Mouse (Mus musculus) embryo, embryonic 10.5 days (tissue): ENCODE results near the gene Ptges3.
"Not testable (repeated sequence)": the region's sequence is repeated elsewhere in the genome, so short reads cannot be mapped to it uniquely, and the experiment has no call there.

ENCODE experiments used
- DNase-seq: peaks from one replicate; pipeline ENCODE4 v3.0.0-alpha.2; 2015; ENCODE audit warnings: low spot score

The Ptges3 gene

DNA sequence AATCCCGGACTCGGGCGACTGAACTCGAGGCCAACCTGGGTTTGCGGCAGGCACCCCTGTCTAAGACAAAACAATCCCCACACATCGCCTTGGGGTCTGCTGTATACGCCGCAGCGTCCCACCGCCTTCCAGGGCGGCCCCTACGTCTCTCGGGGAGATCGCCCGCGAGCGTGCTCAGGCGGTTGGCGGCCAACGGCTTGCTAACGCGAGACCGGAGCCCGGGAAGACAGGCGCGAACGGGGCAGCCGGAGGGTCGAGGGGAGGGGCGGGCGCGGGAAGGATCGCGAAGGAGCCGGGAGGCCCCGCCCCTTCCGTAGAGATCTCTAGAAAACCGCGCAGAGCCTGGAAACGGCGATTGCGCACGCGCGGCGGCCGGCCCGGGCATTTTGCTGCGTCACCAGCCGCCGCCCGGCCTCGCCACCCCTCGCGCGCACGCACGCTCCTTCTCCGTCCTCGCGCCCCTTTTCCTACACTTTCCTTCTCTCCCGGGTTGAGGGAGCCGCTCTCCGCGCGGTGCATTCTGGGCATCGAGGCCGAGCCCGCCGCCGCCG, at the start of gene Ptges3:
Gene Ptges3 (plus strand): TSS at position 354 of the 551 bp plus-strand sequence.
- peak; percentile 99 for DNase-seq

DNA sequence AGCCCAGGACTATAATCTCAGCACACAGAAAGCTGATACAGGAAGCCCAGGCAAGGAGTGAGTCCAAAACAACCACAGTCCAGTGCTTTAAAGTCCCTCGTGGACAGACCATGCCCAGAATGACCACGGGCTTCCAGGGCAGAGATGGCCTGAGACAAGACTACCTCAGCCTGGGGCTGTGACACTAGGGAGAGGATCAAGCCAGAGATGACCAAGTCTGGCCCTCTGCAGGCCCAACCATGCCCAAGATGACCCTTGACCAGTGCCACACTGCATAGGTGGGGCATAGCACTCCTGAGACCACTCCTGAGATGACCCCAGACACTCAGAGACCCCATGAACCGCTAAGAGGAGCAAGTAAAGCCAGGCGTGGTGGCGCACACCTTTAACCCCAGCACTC, 49.0 kb upstream of the Ptges3 start:
- DNase-seq = no peak

DNA sequence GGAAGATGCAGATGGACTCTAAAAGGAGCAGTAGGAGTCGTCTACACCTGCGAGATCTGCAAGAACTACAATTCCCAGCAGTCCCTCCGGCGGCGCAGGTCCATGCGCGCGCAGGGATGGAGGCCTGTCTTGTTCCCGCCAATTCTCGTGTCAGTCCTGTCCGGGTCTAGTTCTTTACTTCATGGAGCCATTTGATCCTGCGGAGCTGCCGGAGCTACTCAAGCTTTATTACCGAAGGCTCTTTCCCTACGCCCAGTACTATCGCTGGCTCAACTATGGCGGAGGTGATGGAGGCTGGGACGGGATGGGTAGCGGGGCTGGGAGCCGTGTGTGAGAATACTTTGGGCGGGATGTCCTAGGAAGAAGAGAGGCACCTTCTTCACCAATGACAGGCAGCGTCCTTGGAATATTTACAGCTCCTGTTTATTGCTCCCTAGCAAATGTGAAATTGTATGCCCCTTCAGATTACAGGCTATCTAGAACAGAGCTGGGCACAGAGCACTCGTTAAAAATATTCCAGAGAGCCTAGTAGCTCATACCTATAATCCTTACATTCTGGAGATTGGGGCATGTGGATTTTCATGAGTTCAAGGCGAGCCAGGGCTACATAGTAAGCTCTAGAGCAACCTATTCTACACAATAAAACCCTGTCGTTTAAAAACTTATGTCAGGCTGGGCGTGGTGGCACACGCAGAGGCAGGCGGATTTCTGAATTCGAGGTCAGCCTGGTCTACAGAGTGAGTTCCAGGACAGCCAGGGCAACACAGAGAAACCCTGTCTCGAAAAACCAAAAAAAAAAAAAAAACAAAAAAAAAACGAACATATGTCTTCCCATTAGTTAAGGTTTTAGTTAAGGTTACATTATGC, 43.5 kb upstream of the Ptges3 start, which contains the start of gene Prim1:
Gene Prim1 (plus strand): TSS at position 101 of the 867 bp plus-strand sequence.
- DNase-seq = peak; percentile 93

DNA sequence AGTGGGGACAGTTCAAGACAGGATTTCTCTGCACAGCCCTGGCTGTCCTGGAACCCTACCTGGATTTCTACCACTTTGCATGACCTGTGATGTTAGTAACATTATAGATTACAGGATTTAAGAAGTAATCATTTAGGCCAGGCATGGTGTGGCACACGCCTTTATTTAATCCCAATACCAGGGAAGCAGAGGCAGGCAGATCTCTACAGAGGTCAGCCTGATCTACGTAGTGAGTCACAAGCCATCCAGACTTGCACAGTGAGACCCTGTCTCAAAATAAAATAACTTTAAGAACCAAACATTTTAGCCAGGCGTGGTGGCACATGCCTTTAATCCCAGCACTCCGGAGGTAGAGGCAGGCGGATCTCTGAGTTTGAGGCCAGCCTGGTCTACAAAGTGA, 36.6 kb upstream of the Ptges3 start:
- no peak for DNase-seq

DNA sequence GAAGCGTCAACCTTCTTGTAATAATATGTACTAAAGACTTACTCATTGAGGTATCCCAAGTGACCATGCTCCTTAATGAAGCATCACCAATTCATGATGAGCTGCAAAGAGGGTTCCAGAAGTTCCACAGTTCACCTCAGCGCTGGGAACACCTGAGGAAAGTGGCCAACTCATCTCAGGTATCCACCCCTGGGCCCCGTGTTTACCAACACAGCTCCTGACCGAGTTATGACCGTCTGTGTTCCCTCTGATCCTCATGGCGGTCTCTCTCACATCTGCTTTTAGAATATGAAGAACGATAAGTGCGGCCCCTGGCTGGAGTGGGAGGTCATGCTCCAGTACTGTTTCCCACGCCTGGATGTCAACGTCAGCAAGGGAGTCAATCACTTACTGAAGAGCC, 35.3 kb upstream of the Ptges3 start:
- DNase-seq = no peak

DNA sequence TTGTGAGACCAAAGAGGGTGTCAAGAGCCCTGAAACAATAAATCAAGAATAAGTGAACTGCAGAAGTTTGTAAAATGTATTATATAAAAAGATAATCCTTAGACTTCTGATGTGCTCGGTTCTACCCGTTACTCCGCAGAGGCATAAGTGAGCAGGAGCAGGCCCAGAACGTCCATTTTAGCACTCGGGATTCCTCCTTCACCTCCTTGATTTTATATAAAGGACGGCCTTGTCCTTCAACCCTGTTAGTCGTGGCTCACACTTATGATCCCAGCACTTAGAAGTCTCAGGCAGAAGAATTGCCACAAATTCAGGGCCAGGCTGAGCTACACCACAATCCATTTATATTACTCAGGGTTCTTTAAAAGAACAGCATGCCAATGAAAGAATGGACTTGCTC, 28.8 kb upstream of the Ptges3 start:
- no peak for DNase-seq

DNA sequence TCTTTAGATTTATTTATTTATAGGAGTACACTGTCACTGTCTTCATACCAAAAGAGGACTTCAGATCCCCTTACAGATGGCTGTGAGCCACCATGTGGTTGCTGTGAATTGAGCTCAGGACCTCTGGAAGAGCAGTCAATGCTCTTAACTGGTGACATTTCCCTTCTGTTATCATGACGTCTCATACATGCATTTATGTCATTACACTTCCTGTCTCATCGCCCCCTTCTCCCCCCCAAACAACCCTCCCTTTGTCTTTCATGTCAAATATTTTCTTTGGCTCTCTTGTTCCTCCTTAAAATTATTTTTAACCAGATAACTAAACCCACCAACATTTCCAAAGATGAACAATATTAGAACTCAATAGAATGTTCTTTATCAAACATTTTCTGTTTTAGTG, 27.9 kb upstream of the Ptges3 start:
- DNase-seq = no peak

DNA sequence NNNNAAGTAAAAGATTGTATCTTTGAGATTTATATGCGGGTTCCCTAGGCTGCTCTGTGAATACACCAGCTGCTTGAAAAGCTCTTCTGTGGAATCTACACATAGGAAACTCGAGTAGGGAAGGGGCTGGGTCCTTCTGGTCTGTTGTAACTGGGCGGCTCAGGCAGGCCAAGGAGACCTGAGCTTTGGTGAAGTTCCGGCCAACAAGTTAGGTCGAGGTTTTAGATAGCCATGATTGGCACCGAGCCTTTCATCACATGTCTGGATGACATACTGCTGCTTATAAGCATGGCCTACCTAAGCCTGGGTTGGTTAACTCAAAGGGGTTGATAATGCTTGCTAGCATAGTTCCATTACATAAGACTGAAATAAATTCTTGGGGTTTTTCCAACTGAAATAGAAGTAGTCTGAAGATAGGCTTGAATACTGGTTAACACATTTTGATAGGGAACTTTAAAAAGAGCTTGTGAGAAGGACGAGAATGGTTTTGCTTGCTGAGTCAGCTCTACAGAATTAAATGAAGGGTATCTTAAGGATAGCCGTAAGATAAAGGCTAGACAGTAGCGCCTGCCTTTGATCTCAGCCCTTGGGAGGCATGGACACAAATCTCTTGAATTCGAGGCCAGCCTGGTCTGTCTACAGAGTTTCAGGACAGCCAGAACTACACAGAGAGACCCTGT, 21.9 kb upstream of the Ptges3 start:
- DNase-seq = peak; percentile 67

DNA sequence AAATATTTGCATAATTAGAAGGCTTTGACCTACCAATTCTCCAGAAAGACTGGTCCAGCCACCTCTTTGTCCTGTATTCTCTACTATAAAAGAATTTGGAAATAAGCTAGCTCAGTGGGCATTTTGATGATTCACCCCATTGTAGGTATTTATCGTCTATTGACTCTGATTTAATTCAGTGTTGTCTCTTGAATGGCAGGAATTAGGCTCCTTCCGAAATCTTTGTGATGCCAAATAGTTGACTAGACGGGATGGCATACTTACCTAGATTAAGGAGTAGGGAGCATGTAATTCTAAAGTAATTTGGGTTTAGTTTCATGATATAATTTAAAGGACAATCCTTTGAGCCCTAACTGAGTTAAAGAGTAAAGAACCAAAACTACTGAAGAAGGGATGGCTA, 20.8 kb upstream of the Ptges3 start:
- no peak for DNase-seq

DNA sequence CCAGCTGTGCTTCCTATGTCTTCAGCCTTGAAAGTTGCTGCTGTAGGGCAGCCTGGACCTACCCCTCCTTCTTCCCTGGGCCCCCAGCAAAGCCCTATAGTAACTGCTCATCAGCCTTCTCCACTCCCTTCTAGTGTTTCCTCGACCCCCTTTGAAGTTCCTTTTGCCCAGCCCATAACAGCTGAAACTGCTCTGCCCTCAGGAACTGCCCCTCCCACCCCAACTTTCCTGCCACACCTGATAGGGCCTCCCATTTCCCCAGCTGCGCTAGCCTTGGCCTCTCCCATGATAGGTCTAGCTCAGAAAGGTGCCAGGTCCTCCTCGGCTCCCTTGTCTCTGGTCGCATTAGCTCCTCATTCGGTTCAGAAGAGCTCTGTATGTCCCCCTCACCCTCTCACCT, 19.6 kb upstream of the Ptges3 start:
- DNase-seq = no peak

DNA sequence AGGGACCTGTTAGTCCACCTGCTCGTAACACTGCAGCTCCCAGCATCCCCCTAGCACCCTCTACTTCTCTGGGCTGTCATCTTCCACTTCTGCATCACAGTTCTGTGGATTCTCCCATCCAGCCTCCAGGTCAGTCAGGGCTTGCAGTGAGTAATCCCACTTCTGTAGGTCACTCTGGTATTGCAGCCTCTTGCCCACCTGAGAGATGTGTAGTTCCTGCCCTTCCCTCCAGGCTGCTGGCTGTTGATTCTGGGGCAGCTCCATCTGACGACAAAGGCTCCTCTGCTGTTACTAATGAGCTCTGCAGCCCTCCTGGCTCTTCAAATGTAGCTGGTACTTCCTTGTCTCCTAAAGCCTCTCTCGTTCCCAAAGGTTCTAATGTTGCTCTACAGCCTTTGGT, 18.9 kb upstream of the Ptges3 start:
- DNase-seq = no peak

DNA sequence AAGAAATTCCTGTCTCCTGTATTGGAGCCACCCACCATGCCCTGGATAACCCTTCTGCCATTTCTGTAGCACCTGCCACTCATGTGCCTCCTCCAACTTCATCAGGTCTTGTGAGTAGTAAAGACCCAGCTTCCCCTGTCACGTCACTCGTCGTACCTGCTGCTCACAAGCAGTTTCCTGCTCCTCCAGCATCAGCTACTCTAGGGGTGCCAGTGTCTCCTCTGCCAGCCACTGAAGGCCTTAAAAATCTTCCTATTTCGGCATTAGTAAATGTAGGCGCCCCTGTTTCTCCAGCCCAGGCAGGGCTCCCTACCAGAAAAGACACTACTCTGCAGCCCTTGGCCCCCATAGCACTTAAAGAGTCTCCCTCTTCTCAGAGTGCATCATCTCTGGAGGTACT, 18.5 kb upstream of the Ptges3 start:
- no peak for DNase-seq

DNA sequence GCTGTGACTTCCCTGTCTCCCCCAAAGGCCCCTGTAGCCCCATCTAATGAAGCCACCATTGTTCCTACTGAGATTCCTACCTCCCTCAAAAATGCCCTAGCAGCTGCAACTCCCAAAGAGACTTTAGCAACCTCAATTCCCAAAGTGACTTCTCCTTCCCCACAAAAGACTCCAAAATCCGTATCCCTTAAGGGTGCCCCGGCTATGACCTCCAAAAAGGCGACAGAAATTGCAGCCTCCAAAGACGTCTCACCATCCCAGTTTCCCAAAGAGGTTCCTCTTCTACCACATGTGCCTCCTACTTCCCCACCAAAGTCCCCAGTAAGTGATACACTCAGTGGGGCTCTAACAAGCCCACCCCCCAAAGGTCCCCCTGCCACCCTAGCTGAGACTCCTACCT, 17.1 kb upstream of the Ptges3 start:
- no peak for DNase-seq

DNA sequence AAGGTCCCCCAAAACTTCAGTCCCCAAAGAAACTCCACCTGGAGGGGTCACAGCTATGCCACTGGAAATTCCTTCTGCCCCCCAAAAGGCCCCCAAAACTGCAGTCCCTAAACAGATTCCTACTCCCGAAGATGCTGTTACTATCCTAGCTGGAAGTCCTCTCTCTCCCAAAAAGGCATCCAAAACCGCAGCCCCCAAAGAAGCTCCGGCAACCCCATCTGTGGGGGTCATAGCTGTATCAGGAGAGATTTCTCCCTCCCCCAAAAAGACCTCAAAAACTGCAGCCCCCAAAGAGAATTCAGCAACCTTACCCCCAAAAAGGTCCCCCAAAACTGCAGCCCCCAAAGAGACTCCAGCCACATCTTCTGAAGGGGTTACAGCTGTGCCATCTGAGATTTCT, 16.3 kb upstream of the Ptges3 start:
- no peak for DNase-seq

DNA sequence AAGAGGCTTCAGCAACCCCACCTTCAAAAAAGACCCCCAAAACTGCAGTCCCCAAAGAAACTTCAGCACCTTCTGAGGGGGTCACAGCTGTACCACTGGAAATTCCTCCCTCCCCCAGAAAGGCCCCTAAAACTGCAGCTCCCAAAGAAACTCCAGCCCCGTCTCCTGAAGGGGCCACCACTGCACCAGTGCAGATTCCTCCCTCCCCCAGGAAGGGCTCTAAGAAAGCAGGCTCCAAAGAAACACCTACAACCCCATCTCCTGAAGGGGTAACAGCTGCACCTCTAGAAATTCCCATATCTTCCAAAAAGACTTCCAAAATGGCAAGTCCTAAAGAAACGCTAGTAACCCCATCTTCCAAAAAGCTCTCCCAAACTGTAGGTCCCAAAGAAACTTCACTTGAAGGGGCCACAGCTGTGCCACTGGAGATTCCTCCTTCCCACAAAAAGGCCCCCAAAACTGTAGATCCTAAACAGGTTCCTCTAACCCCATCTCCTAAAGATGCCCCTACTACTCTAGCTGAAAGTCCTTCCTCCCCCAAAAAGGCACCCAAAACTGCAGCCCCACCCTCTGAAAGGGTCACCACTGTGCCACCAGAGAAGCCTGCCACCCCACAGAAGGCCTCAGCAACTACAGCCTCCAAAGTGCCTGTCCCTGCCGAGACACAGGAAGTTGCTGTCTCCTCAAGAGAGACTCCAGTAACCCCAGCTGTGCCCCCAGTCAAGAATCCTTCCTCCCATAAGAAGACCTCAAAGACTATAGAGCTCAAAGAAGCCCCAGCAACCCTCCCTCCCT, 15.5 kb upstream of the Ptges3 start:
- no peak for DNase-seq

DNA sequence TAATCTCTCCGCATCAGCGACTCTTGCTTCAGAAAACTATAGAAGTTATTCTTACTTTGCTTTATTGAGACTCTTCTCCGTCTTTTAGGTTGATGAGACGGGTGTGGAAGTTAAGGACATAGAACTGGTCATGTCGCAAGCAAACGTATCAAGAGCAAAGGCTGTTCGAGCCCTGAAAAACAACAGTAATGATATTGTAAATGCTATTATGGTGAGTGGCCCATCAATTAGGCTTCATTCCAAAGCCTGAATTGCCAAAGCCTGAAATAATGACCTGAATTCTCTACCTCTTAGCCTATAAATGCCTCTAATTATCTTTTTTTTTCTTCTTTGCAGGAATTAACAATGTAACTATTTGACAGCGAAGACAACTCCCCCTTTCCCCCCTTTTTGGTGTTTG, 10.6 kb upstream of the Ptges3 start:
- DNase-seq = no peak

DNA sequence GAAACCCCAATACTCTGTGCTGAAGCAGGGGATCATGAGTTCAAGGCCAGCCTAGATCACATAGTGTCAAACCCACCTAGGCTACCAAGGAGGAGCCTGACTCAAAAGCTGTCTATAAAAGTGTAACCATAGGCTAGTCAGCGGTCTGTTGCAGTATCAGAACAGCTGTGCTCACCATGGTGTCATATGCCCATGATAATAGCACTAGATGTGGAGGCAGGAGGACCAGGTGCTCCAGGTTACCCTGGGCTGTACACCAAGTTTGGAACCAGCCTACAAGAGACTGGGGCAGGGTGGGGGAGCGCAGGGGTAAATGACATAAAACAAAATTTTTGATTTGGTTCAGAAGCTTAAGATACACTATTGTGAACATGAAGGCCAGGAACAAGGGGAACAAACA, 9.0 kb upstream of the Ptges3 start:
- no peak for DNase-seq

DNA sequence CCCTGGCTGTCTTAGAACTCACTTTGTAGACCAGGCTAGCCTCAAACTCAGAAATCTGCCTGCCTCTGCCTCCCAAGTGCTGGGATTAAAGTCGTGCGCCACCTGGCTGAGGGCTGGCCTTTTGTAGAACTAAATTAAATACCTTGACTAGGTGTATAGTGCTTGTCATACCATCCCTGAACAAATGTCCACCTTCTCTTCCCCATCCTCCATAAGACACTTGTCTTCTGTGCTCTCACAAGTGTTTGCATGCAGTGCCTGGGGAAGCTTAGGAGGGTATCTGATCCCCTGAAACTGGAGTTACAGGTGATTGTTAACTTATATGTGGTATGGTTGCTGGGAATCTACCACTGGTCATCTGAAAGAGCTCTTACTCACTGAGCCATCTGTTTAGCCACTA, 8.4 kb upstream of the Ptges3 start:
- DNase-seq = no peak

DNA sequence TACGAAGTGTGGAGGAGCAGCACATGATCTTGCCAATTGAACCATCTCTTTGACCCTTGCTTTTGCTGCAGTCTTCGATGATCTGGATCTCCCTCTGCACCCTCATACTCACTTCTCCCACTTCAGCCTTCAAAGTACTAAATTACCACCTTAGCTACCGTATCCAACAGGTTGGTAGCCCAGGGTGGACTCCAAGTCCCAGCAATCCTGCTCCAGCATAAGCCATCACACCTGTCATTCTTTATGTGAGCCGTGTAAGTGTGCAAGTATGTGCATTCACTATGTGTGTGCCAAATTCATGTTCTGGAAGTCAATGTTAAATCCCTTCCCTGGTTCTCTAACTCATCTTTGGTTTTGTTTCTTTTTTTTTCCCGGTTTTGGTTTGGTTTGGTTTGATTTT, 7.2 kb upstream of the Ptges3 start:
- no peak for DNase-seq

DNA sequence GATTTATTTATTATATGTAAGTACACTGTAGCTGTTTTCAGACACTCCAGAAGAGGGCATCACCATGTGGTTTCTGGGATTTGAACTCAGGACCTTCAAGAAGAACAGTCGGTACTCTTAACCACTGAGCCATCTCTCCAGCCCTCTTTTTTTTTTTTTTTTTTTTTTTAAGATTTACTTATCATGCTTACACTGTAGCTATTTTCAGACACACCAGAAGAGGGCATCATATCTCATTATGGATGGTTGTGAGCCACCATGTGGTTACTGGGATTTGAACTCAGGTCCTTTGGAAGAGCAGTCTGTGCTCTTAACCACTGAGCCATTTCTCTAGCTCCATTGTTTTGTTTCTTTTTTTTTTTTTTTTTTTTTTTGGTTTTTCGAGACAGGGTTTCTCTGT, 6.6 kb upstream of the Ptges3 start:
- not testable (repeated sequence) for DNase-seq

DNA sequence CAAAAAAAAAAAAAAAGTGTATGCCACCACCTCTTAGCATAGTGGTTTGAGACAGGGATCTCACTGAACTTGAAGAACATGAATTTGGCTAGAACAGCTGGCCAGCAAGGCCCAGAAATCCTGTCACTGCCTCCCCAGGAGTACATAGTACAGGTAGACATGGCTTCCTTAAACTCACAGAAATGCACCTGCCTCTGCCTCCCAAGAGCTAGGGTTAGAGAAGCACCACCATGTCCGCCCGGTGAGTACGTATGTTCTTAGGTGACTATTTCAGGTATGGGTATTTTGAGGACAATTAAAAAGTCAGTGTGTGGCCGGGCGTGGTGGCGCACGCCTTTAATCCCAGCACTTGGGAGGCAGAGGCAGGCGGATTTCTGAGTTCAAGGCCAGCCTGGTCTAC, 5.8 kb upstream of the Ptges3 start:
- DNase-seq = no peak

DNA sequence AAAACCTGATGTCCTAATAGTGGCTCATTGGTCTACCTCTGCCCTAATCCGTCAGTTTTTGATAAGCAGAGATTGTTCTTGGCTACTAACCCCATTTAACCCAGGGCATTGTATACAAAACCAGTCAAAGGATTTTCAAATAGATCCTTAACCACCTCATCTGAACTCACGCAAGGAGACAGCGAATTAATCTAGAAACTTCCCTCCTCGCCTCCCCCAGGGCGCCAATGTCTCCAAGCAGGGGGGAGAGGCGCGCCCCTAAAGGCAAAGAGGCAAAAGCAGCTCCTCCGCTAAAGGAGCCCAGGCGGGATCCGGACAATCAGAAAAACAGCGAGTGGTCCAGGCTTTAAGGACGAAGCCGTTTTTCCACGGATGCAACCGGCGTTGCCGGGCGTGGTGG, 570 bp upstream of the Ptges3 start:
- DNase-seq = no peak
